Mouse (Mus musculus): ENCODE measurements around the gene Ubiad1. TPM values are rescaled to one million over a fixed set of nuclear protein-coding genes. Genes with fewer than 3 reads are reported as not detected.

Gene Ubiad1
- polyA plus RNA-seq, 1 experiment from 2014 or later, result 15.9 TPM

DNA sequence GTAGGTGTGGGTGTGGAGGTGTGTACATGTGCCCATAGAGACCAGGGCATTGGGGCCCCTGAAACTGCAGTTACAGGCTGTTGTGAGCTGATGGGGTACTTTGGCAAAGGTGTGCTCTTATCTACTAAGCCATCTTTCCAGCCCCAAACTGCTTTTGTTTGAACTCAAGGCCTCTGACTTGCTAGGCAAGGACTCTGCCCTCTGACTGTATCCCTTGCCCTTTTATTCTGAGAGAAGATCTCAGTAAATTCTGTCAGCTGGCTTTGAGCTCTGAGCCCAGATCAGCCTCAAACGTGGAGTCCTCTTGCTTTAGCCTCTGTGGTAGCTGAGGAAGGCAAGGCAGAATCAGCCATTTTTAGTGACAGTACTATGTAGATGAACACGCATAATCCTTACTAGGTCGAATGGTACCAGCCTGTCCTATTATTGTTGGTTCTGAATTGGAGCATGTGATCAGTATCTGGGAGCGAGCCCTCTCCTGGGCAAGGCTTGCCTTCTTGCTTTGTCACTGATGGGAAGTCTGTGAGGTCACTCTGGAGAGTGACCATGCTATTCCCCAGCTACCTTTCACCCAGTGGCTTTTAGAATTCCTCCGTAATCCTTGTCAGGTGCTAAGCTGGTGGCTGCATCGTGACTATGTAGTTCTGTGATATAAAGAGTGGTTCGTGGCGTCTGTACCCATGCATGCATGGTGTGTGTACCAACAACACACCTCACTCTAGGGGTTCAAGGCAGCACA is 28.0 kb upstream of the Ubiad1 start:
- no peak overlapping the region for H3K4me2 ChIP-seq (ENCODE audit: low read depth, severe bottlenecking)
- peaks cover 13% of the 10 kb centered on the region for H3K4me1 ChIP-seq (ENCODE audit: control insufficient read depth, insufficient read depth, low read length)
- peaks cover 23% of the 10 kb centered on the region for H3K36me3 ChIP-seq (ENCODE audit: control insufficient read depth, insufficient read depth, low read length)
- no peaks in the 10 kb centered on the region for H3K9me3 ChIP-seq (ENCODE audit: control insufficient read depth, low read length)
- H3K27ac ChIP-seq (replicated peaks; ENCODE audit: low read depth, low read length), result peak overlapping the region; percentile 71
- ATAC-seq (ENCODE audit: insufficient number of reproducible peaks, low FRiP score, low TSS enrichment, low read depth) (no peak), DNase-seq (ENCODE audit: low spot score) (no peak)
- no peak overlapping the region for H3K4me3 ChIP-seq (ENCODE audit: low read depth, low read length)
- WGBS, result 93% methylated on average over 8 of the region's 8 CpGs
- no peaks in the 10 kb centered on the region for H3K27me3 ChIP-seq (ENCODE audit: control insufficient read depth, insufficient read depth, low read length)
- H3K9ac ChIP-seq (ENCODE audit: low read length), result no peak overlapping the region

DNA sequence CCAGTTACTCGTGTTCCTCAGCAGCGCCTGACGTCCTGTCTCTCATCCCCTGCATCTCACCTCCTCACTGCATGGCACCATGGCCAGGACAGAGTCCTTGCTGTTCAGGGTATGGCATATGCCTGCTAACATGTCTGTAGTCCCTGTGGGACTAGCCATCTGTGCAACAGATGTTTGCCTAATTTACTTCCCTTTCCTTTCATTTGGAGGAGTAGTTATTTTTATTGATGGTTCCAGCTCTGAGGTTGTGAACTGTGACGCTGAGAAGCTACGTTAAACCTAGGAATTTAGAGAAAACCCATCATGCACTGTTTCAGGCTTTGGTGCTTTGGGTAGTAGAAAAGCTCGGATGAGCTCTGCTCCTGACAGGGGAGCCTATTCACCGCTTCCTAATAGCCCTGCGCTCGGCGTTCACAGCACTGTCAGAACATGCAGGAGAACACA is 26.8 kb upstream of the Ubiad1 start:
- Histone ChIP-seq H3K27ac (replicated peaks; ENCODE audit: low read depth, low read length) (peak overlapping the region; percentile 71), H3K9ac (ENCODE audit: low read length) (no peak overlapping the region), H3K4me2 (ENCODE audit: low read depth, severe bottlenecking) (no peak overlapping the region), H3K27me3 (ENCODE audit: control insufficient read depth, insufficient read depth, low read length) (no peaks in the 10 kb centered on the region), H3K9me3 (ENCODE audit: control insufficient read depth, low read length) (no peaks in the 10 kb centered on the region), H3K4me3 (ENCODE audit: low read depth, low read length) (no peak overlapping the region), H3K4me1 (ENCODE audit: control insufficient read depth, insufficient read depth, low read length) (peaks cover 13% of the 10 kb centered on the region), H3K36me3 (ENCODE audit: control insufficient read depth, insufficient read depth, low read length) (peaks cover 28% of the 10 kb centered on the region)
- ATAC-seq (ENCODE audit: insufficient number of reproducible peaks, low FRiP score, low TSS enrichment, low read depth) (peak; percentile 80), DNase-seq (ENCODE audit: low spot score) (peak; percentile 75)
- WGBS, result 25% methylated on average over 10 of the region's 10 CpGs

DNA sequence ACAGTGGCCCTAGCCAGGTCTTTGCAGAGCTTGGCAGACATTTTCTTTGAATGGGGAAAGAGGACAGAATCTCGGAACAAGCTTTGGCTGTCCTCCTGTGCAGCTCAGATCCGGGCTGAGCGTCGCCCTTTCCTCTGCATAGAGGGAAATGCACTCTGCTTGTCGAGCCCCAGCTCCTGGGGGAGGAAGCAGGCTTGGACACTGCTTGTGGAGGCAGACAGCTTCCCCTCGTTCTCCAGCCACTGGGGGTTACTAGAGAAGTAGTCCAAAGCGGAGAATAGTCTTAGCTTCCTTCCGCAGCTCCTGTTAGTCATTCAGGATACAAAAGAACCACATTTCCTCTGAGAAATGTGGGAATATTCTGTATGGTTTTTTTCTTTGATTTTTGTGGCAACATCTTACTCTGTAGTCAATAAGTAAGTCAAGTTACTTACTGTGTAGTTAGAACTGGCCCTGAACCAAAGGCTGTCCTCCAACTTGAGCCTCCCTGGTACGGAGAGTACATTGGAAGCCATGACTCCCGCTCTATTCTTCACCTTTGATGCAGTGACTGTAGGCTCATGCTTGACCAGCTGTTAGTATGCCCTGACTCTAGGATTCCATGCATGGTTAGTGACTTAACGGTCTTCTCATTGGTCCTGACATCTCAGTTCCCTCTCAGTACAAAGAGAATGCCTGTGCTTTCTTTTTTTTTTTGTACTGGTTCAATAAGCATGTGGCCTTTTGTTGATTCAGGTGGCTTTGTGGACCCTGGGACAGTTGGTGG is 25.1 kb upstream of the Ubiad1 start:
- H3K9ac ChIP-seq (ENCODE audit: low read length), result no peak overlapping the region; the same call in 1 of the 2 replicates
- no peak overlapping the region for H3K4me2 ChIP-seq (ENCODE audit: low read depth, severe bottlenecking)
- DNase-seq (ENCODE audit: low spot score), result no peak
- H3K4me1 ChIP-seq (ENCODE audit: control insufficient read depth, insufficient read depth, low read length), result peaks cover 13% of the 10 kb centered on the region
- H3K27ac ChIP-seq (replicated peaks; ENCODE audit: low read depth, low read length), result peak overlapping the region; percentile 47; the same call in 1 of the 2 replicates
- H3K9me3 ChIP-seq (ENCODE audit: control insufficient read depth, low read length), result no peaks in the 10 kb centered on the region
- peaks cover 30% of the 10 kb centered on the region for H3K36me3 ChIP-seq (ENCODE audit: control insufficient read depth, insufficient read depth, low read length)
- no peak; the same call in 1 of the 2 replicates for ATAC-seq (ENCODE audit: insufficient number of reproducible peaks, low FRiP score, low TSS enrichment, low read depth)
- WGBS, result 93% methylated on average over 11 of the region's 11 CpGs
- H3K4me3 ChIP-seq (ENCODE audit: low read depth, low read length), result no peak overlapping the region
- no peaks in the 10 kb centered on the region for H3K27me3 ChIP-seq (ENCODE audit: control insufficient read depth, insufficient read depth, low read length)

DNA sequence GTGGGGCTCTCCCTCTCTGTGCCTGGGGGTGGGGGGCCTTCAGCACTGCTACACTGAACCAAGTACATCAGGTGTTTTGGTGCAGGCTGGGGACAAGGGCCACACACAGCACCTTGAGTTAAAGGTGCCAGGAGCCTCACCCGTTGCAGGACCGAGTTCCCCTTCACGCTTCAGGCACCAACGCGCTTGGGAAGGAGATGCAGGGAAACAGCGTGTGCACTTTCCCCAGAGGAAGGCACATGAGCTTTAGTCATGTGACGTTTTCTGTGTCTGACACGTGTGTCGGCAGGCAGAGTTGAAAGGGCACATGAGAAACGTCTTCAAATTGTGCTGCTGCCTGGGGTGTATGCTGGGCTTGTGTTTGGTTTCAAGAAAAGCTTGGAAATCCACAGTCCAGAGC is 23.8 kb upstream of the Ubiad1 start:
- Histone ChIP-seq H3K9me3 (ENCODE audit: control insufficient read depth, low read length) (no peaks in the 10 kb centered on the region), H3K27ac (replicated peaks; ENCODE audit: low read depth, low read length) (no peak overlapping the region), H3K9ac (ENCODE audit: low read length) (no peak overlapping the region), H3K4me1 (ENCODE audit: control insufficient read depth, insufficient read depth, low read length) (peaks cover 13% of the 10 kb centered on the region), H3K4me2 (ENCODE audit: low read depth, severe bottlenecking) (no peak overlapping the region), H3K36me3 (ENCODE audit: control insufficient read depth, insufficient read depth, low read length) (peaks cover 38% of the 10 kb centered on the region), H3K4me3 (ENCODE audit: low read depth, low read length) (no peak overlapping the region), H3K27me3 (ENCODE audit: control insufficient read depth, insufficient read depth, low read length) (no peaks in the 10 kb centered on the region)
- ATAC-seq (ENCODE audit: insufficient number of reproducible peaks, low FRiP score, low TSS enrichment, low read depth) (no peak), DNase-seq (ENCODE audit: low spot score) (no peak)
- WGBS, result 90% methylated on average over 10 of the region's 10 CpGs

DNA sequence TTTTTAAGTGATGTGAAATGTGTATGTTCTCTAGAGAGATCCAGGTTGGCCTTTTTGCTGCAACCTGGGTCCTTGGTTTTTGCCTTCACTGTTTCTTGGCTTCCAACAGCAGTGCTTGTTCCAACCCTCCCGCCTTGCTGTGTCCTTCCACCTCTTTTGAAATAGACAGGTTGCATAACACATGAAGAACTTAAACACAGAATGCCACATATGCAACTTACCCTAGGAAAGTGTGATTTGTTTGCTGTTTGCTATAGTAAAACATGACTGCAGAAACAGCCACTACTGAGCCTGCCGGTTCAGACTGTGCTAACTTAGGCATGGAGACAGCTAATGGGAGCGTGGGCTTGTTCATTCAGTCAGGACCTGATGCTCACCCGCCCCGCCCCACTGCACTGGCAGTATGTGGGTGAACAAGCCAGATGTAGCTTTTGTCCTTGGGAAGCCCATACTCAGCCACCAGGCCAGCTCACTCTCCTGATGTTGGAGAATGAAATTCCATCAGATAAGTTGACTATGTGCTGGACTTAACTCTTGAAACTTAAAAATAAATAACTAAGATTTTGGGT is 22.0 kb upstream of the Ubiad1 start:
- Histone ChIP-seq H3K9ac (ENCODE audit: low read length) (no peak overlapping the region), H3K4me2 (ENCODE audit: low read depth, severe bottlenecking) (no peak overlapping the region), H3K36me3 (ENCODE audit: control insufficient read depth, insufficient read depth, low read length) (peaks cover 43% of the 10 kb centered on the region), H3K27ac (replicated peaks; ENCODE audit: low read depth, low read length) (no peak overlapping the region), H3K4me3 (ENCODE audit: low read depth, low read length) (no peak overlapping the region), H3K4me1 (ENCODE audit: control insufficient read depth, insufficient read depth, low read length) (peaks cover 6% of the 10 kb centered on the region), H3K9me3 (ENCODE audit: control insufficient read depth, low read length) (no peaks in the 10 kb centered on the region), H3K27me3 (ENCODE audit: control insufficient read depth, insufficient read depth, low read length) (no peaks in the 10 kb centered on the region)
- ATAC-seq (ENCODE audit: insufficient number of reproducible peaks, low FRiP score, low TSS enrichment, low read depth) (no peak), DNase-seq (ENCODE audit: low spot score) (no peak)
- WGBS, result 95% methylated on average over 5 of the region's 5 CpGs

DNA sequence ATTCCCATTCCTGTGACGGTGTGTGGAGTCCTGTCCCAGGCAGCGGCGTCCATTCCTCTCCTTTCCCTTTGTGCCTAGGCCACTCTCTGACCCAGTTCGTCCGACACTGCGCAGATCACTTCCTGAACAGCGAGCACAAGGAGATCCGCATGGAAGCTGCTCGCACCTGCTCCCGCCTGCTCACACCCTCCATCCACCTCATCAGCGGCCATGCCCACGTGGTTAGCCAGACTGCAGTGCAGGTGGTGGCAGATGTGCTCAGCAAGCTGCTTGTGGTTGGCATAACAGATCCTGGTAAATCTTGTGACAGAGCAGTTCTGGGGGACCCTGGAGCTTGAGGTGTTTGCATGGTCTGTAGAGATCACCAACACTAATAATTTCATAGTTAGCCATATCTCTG is 20.3 kb upstream of the Ubiad1 start:
- 91% methylated on average over 12 of the region's 12 CpGs for WGBS
- H3K4me3 ChIP-seq (ENCODE audit: low read depth, low read length), result no peak overlapping the region
- no peaks in the 10 kb centered on the region for H3K4me1 ChIP-seq (ENCODE audit: control insufficient read depth, insufficient read depth, low read length)
- peaks cover 40% of the 10 kb centered on the region for H3K36me3 ChIP-seq (ENCODE audit: control insufficient read depth, insufficient read depth, low read length)
- no peaks in the 10 kb centered on the region for H3K9me3 ChIP-seq (ENCODE audit: control insufficient read depth, low read length)
- H3K27me3 ChIP-seq (ENCODE audit: control insufficient read depth, insufficient read depth, low read length), result no peaks in the 10 kb centered on the region
- DNase-seq (ENCODE audit: low spot score), result no peak
- no peak overlapping the region for H3K4me2 ChIP-seq (ENCODE audit: low read depth, severe bottlenecking)
- H3K9ac ChIP-seq (ENCODE audit: low read length), result no peak overlapping the region
- no peak for ATAC-seq (ENCODE audit: insufficient number of reproducible peaks, low FRiP score, low TSS enrichment, low read depth)
- no peak overlapping the region for H3K27ac ChIP-seq (replicated peaks; ENCODE audit: low read depth, low read length)

DNA sequence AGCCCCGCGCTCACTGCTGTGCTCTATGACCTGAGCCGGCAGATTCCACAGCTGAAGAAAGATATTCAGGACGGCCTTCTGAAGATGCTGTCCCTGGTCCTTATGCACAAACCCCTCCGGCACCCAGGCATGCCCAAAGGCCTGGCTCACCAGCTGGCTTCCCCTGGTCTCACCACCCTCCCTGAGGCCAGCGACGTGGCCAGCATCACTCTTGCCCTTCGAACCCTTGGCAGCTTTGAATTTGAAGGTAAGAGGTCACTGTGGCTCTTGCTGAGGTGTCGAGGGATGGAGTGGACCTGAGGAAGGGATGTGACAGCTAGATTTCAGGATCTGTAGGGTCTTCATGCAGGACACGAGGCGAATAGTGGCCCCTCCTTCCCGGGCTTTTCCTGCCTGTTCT is 19.7 kb upstream of the Ubiad1 start:
- DNase-seq (ENCODE audit: low spot score) (no peak), ATAC-seq (ENCODE audit: insufficient number of reproducible peaks, low FRiP score, low TSS enrichment, low read depth) (no peak)
- Histone ChIP-seq H3K27me3 (ENCODE audit: control insufficient read depth, insufficient read depth, low read length) (no peaks in the 10 kb centered on the region), H3K27ac (replicated peaks; ENCODE audit: low read depth, low read length) (no peak overlapping the region), H3K36me3 (ENCODE audit: control insufficient read depth, insufficient read depth, low read length) (peaks cover 35% of the 10 kb centered on the region), H3K4me3 (ENCODE audit: low read depth, low read length) (no peak overlapping the region), H3K9me3 (ENCODE audit: control insufficient read depth, low read length) (no peaks in the 10 kb centered on the region), H3K9ac (ENCODE audit: low read length) (no peak overlapping the region), H3K4me1 (ENCODE audit: control insufficient read depth, insufficient read depth, low read length) (no peaks in the 10 kb centered on the region), H3K4me2 (ENCODE audit: low read depth, severe bottlenecking) (no peak overlapping the region)
- 90% methylated on average over 12 of the region's 12 CpGs for WGBS

DNA sequence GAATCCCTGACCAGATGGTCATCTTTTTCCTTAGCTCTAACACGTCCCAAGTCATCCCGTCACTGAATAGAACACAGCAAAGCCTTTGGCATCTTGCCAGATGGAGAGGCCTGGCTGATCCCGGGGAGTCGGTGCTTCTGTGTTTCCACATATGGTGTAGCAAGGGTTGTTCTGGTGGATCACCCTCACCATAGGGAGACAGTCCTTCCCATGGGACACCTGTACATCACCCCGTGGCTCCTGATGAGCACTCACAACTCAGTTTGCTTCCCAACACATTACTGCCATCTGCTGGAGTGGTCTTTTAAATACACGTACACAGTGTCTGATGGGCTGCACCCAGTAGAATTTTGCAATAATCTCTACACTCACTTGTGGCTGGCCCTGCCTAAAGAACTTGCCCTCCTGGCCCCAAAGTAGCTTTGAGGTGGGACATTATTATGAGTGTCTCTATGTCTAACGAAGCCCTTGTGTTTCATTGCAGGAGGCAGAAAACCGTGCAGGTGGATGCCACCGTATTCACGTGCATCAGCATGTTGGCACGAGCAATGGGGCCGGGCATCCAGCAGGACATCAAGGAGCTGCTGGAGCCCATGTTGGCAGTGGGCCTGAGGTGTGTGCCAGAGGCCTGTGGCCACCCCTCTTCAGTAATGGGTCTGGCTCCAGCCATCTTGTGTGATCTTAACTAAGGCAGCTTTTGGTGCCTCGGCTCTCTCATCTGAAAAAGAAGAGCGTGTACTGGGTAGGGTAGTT is 18.8 kb upstream of the Ubiad1 start:
- no peak overlapping the region for H3K4me3 ChIP-seq (ENCODE audit: low read depth, low read length)
- peaks cover 31% of the 10 kb centered on the region for H3K36me3 ChIP-seq (ENCODE audit: control insufficient read depth, insufficient read depth, low read length)
- no peaks in the 10 kb centered on the region for H3K9me3 ChIP-seq (ENCODE audit: control insufficient read depth, low read length)
- no peak overlapping the region for H3K27ac ChIP-seq (replicated peaks; ENCODE audit: low read depth, low read length)
- WGBS, result 87% methylated on average over 14 of the region's 14 CpGs
- H3K9ac ChIP-seq (ENCODE audit: low read length), result no peak overlapping the region
- H3K4me2 ChIP-seq (ENCODE audit: low read depth, severe bottlenecking), result no peak overlapping the region
- DNase-seq (ENCODE audit: low spot score), result no peak
- no peaks in the 10 kb centered on the region for H3K27me3 ChIP-seq (ENCODE audit: control insufficient read depth, insufficient read depth, low read length)
- H3K4me1 ChIP-seq (ENCODE audit: control insufficient read depth, insufficient read depth, low read length), result no peaks in the 10 kb centered on the region
- ATAC-seq (ENCODE audit: insufficient number of reproducible peaks, low FRiP score, low TSS enrichment, low read depth), result no peak

Measured in limb, embryonic 11.5 days (tissue).